Mouse (Mus musculus) myocyte (in vitro differentiated cells): ENCODE results near the gene Ly6g6f. TPM values are rescaled to one million over a fixed set of nuclear protein-coding genes. Genes with fewer than 3 reads are reported as not detected.

Experiments used
- H3K27me3 ChIP-seq: one replicate; pipeline ENCODE4 v1.6.1; 2011; ENCODE audit not compliant: control insufficient read depth, insufficient read depth, insufficient read length
- H3K36me3 ChIP-seq: one replicate; pipeline ENCODE4 v1.6.1; 2011; ENCODE audit not compliant: control insufficient read depth, insufficient read depth
- H3K4me2 ChIP-seq: one replicate; pipeline ENCODE4 v1.6.1; 2011; ENCODE audit warnings: low read depth, control low read depth
- H3K4me3 ChIP-seq: one replicate; pipeline ENCODE4 v1.5.1; 2011; ENCODE audit warnings: mild to moderate bottlenecking, control low read depth, moderate library complexity
- H3K79me2 ChIP-seq: one replicate; pipeline ENCODE4 v1.6.1; 2011; ENCODE audit not compliant: control insufficient read depth, insufficient read depth
- H3ac ChIP-seq: one replicate; pipeline ENCODE4 v1.6.1; 2011; ENCODE audit not compliant: control insufficient read depth, insufficient read length
- CEBPB ChIP-seq: IDR thresholded peaks from 2 replicates; pipeline ENCODE4 v1.6.1; 2011; ENCODE audit warnings: mild to moderate bottlenecking, moderate library complexity; ENCODE audit not compliant: poor library complexity, insufficient read depth, severe bottlenecking
- E2F4 ChIP-seq: IDR thresholded peaks from one replicate; pipeline ENCODE4 v1.6.1; 2011; ENCODE audit warnings: mild to moderate bottlenecking, control low read depth, moderate library complexity; ENCODE audit not compliant: insufficient read depth
- MAX ChIP-seq: IDR thresholded peaks from one replicate; pipeline ENCODE4 v1.6.1; 2011; ENCODE audit warnings: low read depth, mild to moderate bottlenecking, control low read depth
- MYOD1 ChIP-seq, 3 experiments: IDR thresholded peaks; one replicate each; pipeline ENCODE4 v1.6.1; 2011; ENCODE audit warnings: control low read depth in 2 of 3, low read depth in 2 of 3, mild to moderate bottlenecking in 2 of 3, moderate library complexity in 1 of 3; ENCODE audit not compliant: insufficient read length in 2 of 3, control insufficient read depth in 1 of 3
- MYOG ChIP-seq, 3 experiments: IDR thresholded peaks; one replicate each; pipeline ENCODE4 v1.6.1; 2011; ENCODE audit warnings: control low read depth in 2 of 3, low read depth in 2 of 3, mild to moderate bottlenecking in 2 of 3; ENCODE audit not compliant: insufficient read length in 2 of 3, control insufficient read depth in 1 of 3, insufficient read depth in 1 of 3
- POLR2A ChIP-seq: IDR thresholded peaks from one replicate; pipeline ENCODE4 v1.6.1; 2011; ENCODE audit warnings: low read depth, mild to moderate bottlenecking, control low read depth, moderate library complexity; ENCODE audit not compliant: insufficient read length
- POLR2AphosphoS2 ChIP-seq: IDR thresholded peaks from one replicate; pipeline ENCODE4 v1.6.1; 2011; ENCODE audit warnings: low read depth, control low read depth; ENCODE audit not compliant: insufficient read length
- REST ChIP-seq: IDR thresholded peaks from one replicate; pipeline ENCODE4 v1.6.1; 2011; ENCODE audit warnings: mild to moderate bottlenecking, control low read depth, moderate library complexity; ENCODE audit not compliant: insufficient read depth, insufficient read length
- SRF ChIP-seq: IDR thresholded peaks from one replicate; pipeline ENCODE4 v1.6.1; 2011; ENCODE audit warnings: low read depth; ENCODE audit not compliant: control insufficient read depth, insufficient read length
- TCF12 ChIP-seq: IDR thresholded peaks from one replicate; pipeline ENCODE4 v1.6.1; 2011; ENCODE audit warnings: mild to moderate bottlenecking, control low read depth; ENCODE audit not compliant: poor library complexity, insufficient read depth, severe bottlenecking
- TCF3 ChIP-seq: IDR thresholded peaks from one replicate; pipeline ENCODE4 v1.6.1; 2011; ENCODE audit warnings: low read depth, control low read depth; ENCODE audit not compliant: insufficient read length
- USF1 ChIP-seq: IDR thresholded peaks from one replicate; pipeline ENCODE4 v1.6.1; 2011; ENCODE audit warnings: low read depth, mild to moderate bottlenecking, control low read depth, moderate library complexity
- polyA plus RNA-seq: library from polyadenylated mRNA; unstranded; fragments of >200 nt; fragmentation: generic; extraction: Trizol; gene quantifications from one replicate; pipeline ENCODE4 v1.2.1, GENCODE M21; 2012; ENCODE audit warnings: missing spikeins

The Ly6g6f gene
- polyA plus RNA-seq, 1 experiment, result not detected

DNA sequence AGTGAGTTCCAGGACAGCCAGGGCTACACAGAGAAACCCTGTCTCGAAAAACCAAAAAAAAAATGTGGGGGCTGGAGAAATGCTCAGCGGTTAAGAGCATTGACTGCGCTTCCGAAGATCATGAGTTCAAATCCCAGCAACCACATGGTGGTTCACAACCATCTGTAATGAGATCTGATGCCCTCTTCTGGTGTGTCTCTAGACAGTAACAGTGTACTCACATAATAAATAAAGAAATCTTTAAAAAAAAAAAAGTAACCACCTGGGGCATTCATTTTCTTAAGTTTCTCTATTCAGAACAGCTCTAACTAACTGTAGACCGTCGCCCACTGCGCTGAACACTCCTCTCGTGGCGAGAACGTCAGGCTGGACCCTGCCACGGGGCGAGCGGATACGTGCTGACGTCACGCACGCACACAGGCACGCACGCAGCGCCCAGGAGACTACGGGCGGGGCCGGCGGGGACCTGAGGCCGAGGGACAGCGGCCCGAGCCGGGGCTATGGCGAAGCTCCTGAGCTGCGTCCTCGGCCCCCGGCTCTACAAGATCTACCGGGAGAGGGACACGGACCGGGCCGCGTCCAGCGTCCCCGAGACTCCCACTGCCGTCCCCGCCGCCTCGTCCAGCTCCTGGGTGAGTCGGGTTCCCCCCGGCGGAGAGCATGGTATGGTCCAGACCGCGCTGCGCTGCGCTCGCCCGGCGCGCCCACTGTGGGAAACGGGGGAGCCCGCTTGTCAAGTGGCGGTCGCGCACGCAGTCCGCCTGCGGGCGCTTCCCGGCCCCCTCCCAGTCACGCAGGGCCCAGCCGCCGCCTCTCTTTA is 3.6 kb upstream of the Ly6g6f start, which contains the start of gene Abhd16a:
Gene Abhd16a, plus strand, starts transcription at position 439 of the 820 bp plus-strand sequence.
- H3ac ChIP-seq, result peak within 1 kb of the TSS; percentile 75
- peak within 1 kb of the TSS; percentile 47 for H3K4me3 ChIP-seq
- TF ChIP-seq POLR2A (peak; percentile 90), MYOD1 (IDR thresholded peaks at IDR 0.05; ENCODE audit: control insufficient read depth in 1 of 3, insufficient read length in 2 of 3, low read depth in 2 of 3) (no peak), CEBPB (no peak), TCF12 (no peak), POLR2AphosphoS2 (peak; percentile 94), MYOG (IDR thresholded peaks at IDR 0.05; ENCODE audit: control insufficient read depth in 1 of 3, insufficient read depth in 1 of 3, insufficient read length in 2 of 3, low read depth in 2 of 3) (peak in 1 of 3 experiments; percentile 9)
- H3K27me3 ChIP-seq, result no peaks in the 10 kb centered on the region
- peaks cover 13% of the 10 kb centered on the region for H3K79me2 ChIP-seq
- no peaks in the 10 kb centered on the region for H3K36me3 ChIP-seq
- peak within 1 kb of the TSS; percentile 100 for H3K4me2 ChIP-seq

DNA sequence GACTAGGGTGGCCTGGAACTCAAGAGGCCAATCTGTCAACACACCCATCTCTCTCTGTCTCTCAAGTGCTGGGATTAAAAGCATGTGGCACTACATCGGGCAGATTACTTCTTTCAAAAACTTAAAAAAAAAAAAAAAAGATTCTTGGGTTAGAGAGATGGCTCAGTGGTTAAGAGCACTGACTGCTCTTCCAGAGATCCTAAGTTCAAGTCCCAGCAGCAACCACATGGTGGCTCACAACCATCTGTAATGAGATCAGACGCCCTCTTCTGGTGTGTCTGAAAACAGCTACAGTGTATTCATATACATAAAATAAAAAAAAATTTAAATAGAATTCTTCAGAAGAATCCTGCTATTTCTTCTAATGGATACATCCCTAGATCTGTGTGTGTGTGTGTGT is 2.7 kb upstream of the Ly6g6f start:
- H3K36me3 ChIP-seq, result no peaks in the 10 kb centered on the region
- H3K4me2 ChIP-seq, result no peak overlapping the region
- peaks cover 5% of the 10 kb centered on the region for H3K27me3 ChIP-seq
- TF ChIP-seq USF1 (no peak), POLR2A (no peak), MYOG (IDR thresholded peaks at IDR 0.05; ENCODE audit: control insufficient read depth in 1 of 3, insufficient read depth in 1 of 3, insufficient read length in 2 of 3, low read depth in 2 of 3) (no peak), TCF3 (no peak), REST (no peak), CEBPB (no peak)
- no peak overlapping the region for H3K4me3 ChIP-seq
- H3K79me2 ChIP-seq, result peaks cover 13% of the 10 kb centered on the region
- H3ac ChIP-seq, result no peak overlapping the region

GRCm38 (mm10) chr17:35083929-35084497 is 1.4 kb downstream of the Ly6g6f start:
- no peak overlapping the region for H3K4me2 ChIP-seq
- no peaks in the 10 kb centered on the region for H3K79me2 ChIP-seq
- no peak overlapping the region for H3K4me3 ChIP-seq
- no peaks in the 10 kb centered on the region for H3K36me3 ChIP-seq
- peaks cover 11% of the 10 kb centered on the region for H3K27me3 ChIP-seq
- TF ChIP-seq POLR2A, result no peak
- no peak for TF ChIP-seq USF1
- TF ChIP-seq MYOG (IDR thresholded peaks at IDR 0.05; ENCODE audit: control insufficient read depth in 1 of 3, insufficient read depth in 1 of 3, insufficient read length in 2 of 3, low read depth in 2 of 3), result no peak
- TF ChIP-seq CEBPB, result no peak
- no peak for TF ChIP-seq MYOD1 (IDR thresholded peaks at IDR 0.05; ENCODE audit: control insufficient read depth in 1 of 3, insufficient read length in 2 of 3, low read depth in 2 of 3)
- no peak for TF ChIP-seq SRF
- TF ChIP-seq MAX, result no peak
- no peak for TF ChIP-seq TCF12
- no peak for TF ChIP-seq REST
- TF ChIP-seq TCF3, result no peak
- no peak for TF ChIP-seq POLR2AphosphoS2
- no peak for TF ChIP-seq E2F4
- no peak overlapping the region for H3ac ChIP-seq

DNA sequence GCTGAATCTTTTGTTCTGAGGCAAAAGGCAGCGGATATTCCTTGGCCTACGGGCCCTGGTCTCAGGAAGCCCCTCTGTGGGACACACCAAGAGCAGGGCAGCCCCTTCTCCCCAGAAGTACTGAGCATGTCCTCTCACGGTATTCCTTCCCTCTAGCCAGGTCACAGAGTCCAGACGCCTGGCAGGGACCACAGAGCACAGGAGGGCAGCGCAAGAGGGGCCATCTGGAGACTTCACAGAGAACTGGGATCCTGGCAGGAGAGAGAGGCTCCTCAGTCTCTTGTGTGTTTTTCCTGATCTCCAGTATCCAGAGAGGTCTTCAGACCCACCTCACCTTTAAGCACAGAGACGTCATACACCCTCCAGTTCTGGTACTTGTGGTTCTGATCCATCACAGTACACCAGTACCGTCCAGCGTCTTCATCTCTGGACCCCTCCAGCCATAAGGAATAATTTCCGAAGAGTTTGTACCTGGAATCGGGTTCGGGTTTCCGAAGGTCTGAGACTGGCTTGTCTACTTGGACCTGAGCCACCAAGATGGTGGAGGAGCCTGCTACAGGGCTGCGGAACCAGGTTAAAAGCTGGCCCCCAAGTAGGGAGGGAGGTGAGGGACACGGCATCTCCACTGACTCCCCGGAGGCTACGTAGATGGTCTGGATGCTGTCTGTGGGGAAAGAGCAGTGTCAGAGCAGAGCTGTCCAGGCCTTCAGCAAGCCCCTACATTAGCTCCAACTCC is 2.4 kb downstream of the Ly6g6f start:
- TF ChIP-seq E2F4 (no peak), TCF3 (no peak), REST (no peak), POLR2A (no peak), TCF12 (no peak)
- Histone ChIP-seq H3K4me2 (no peak overlapping the region), H3K36me3 (no peaks in the 10 kb centered on the region), H3K79me2 (no peaks in the 10 kb centered on the region), H3K4me3 (no peak overlapping the region), H3ac (no peak overlapping the region), H3K27me3 (peaks cover 13% of the 10 kb centered on the region)

GRCm38 (mm10) chr17:35080710-35081109 is 4.7 kb downstream of the Ly6g6f start:
- Histone ChIP-seq H3K79me2 (no peaks in the 10 kb centered on the region), H3ac (no peak overlapping the region), H3K4me2 (no peak overlapping the region), H3K4me3 (no peak overlapping the region), H3K27me3 (peaks cover 20% of the 10 kb centered on the region), H3K36me3 (no peaks in the 10 kb centered on the region)
- no peak for TF ChIP-seq MYOG (IDR thresholded peaks at IDR 0.05; ENCODE audit: control insufficient read depth in 1 of 3, insufficient read depth in 1 of 3, insufficient read length in 2 of 3, low read depth in 2 of 3)
